19 mouse cellular contexts compared by ENCODE assay signal in the genomic region with DNA sequence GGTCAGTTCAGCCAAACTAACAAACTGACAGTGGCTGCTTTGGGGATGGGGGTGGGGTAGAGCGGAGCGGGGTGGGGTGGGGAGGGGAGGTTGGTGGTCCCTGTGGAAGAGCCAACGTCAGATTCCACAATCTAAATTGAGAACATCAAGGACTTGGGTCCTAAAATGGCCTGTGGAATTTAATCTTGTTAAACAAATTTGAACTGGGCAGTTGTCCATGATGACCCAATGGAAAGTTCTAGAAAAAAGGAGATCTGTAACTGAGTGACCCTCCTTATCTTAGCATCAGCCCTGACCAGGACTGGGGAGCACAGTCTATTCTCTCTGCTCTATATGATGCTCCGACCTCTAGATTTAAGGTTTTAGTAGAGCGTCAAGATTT. TPM values are rescaled to one million over a fixed set of nuclear protein-coding genes. Genes with fewer than 3 reads are reported as not detected.
DNase-seq lines count a peak whose midpoint lies in the region; ATAC-seq and TF ChIP-seq lines count a peak whose summit lies in the region.
"Had no signal": no experiment of that assay in that cellular context is flagged by ENCODE, and none has a peak within 500 bp of the region (broad histone marks: within the 10 kb centered on the region; RNA-seq: fewer than 3 reads in every experiment).

No protein-coding gene starts in this region.

- no peak overlapping the region for H3K9ac ChIP-seq in heart, adult 2 months (ENCODE audit: low read depth, low read length)
- no peak overlapping the region for H3K9ac ChIP-seq in lung, postnatal 0 days (replicated peaks; ENCODE audit: low read depth)
- H3K9ac ChIP-seq: forebrain, embryonic 15.5 days; hindbrain, embryonic 14.5 days; midbrain, embryonic 12.5 days; neural tube, embryonic 12.5 days had no signal

- no peak for TF ChIP-seq CTCF in heart, adult 2 months (IDR thresholded peaks at IDR 0.05)
- no peak for TF ChIP-seq CTCF in lung, postnatal 0 days (IDR thresholded peaks at IDR 0.05)
- TF ChIP-seq CTCF in small intestine, adult 2 months (IDR thresholded peaks at IDR 0.05; ENCODE audit: extremely low read depth, insufficient read length, insufficient replicate concordance, low read depth, low read length) = no peak

- no peak for TF ChIP-seq POLR2A in heart, adult 2 months (IDR thresholded peaks at IDR 0.05; ENCODE audit: insufficient read depth, low read depth, low read length)
- TF ChIP-seq POLR2A in small intestine, adult 2 months (IDR thresholded peaks at IDR 0.05; ENCODE audit: low read depth, low read length) = no peak

- ATAC-seq in lung, postnatal 0 days = peak; percentile 26; the same call in 1 of the 2 replicates
- ATAC-seq: forebrain, embryonic 15.5 days had no signal

- WGBS in heart, adult 2 months = 65% methylated on average over 5 of the region's 5 CpGs
- 64% methylated on average over 5 of the region's 5 CpGs for WGBS in lung, postnatal 0 days
- WGBS in small intestine, adult 2 months = 75% methylated on average over 5 of the region's 5 CpGs

- peaks cover 5% of the 10 kb centered on the region for H3K4me1 ChIP-seq in heart, adult 2 months (ENCODE audit: control insufficient read depth, insufficient read depth, low read length)
- H3K4me1 ChIP-seq in lung, postnatal 0 days (ENCODE audit: insufficient read depth, low read depth, low read length) = 0 out of 2 replicates have a peak, but pooled peaks cover 8% of the 10 kb centered on the region
- H3K4me1 ChIP-seq in small intestine, adult 2 months (ENCODE audit: control insufficient read depth, insufficient read depth, insufficient read length, low read length) = no peaks in the 10 kb centered on the region
- H3K4me1 ChIP-seq: neural tube, embryonic 12.5 days had no signal

- no peak overlapping the region for H3K4me3 ChIP-seq in heart, adult 2 months
- H3K4me3 ChIP-seq in lung, postnatal 0 days (ENCODE audit: low read depth, low read length) = no peak overlapping the region
- H3K4me3 ChIP-seq in small intestine, adult 2 months (ENCODE audit: low read depth, low read length) = no peak overlapping the region
- H3K4me3 ChIP-seq: forebrain, embryonic 15.5 days; left cerebral cortex, adult 2 months; midbrain, embryonic 12.5 days; neural tube, embryonic 12.5 days had no signal

- peak overlapping the region; percentile 50 for H3K27ac ChIP-seq in heart, adult 2 months
- peak overlapping the region; percentile 73 for H3K27ac ChIP-seq in lung, postnatal 0 days (ENCODE audit: low read length)
- H3K27ac ChIP-seq in small intestine, adult 2 months (ENCODE audit: insufficient read depth, low read depth, low read length) = 0 out of 2 replicates have a peak overlapping the region, but pooled peaks have one; percentile 54
- H3K27ac ChIP-seq: forebrain, embryonic 15.5 days; hindbrain, embryonic 14.5 days; left cerebral cortex, adult 2 months; midbrain, embryonic 12.5 days; neural tube, embryonic 12.5 days had no signal

- intact Hi-C loops in heart, adult 2 months (cut with DNase I) = loop anchor here (5.0 kb wide), 1 partner anchor 35 kb away; no protein-coding TSS in a partner anchor

- no peaks in the 10 kb centered on the region for H3K79me2 ChIP-seq in heart, adult 2 months (replicated peaks; ENCODE audit: control insufficient read depth, insufficient read depth, low read length)

- H3K4me2 ChIP-seq in lung, postnatal 0 days (replicated peaks; ENCODE audit: low read depth, low read length) = no peak overlapping the region
- H3K4me2 ChIP-seq: forebrain, embryonic 15.5 days; hindbrain, embryonic 14.5 days; liver, embryonic 11.5 days; midbrain, embryonic 12.5 days; neural tube, embryonic 12.5 days had no signal

- no peaks in the 10 kb centered on the region for H3K36me3 ChIP-seq in heart, adult 2 months (ENCODE audit: control insufficient read depth, insufficient read depth, low read length)
- H3K36me3 ChIP-seq in lung, postnatal 0 days (ENCODE audit: insufficient read depth, low read length) = no peaks in the 10 kb centered on the region
- no peaks in the 10 kb centered on the region for H3K36me3 ChIP-seq in small intestine, adult 2 months (ENCODE audit: control insufficient read depth, insufficient read depth, low read length)
- H3K36me3 ChIP-seq: forebrain, embryonic 15.5 days; midbrain, embryonic 12.5 days; neural tube, embryonic 12.5 days had no signal

- no peaks in the 10 kb centered on the region for H3K9me3 ChIP-seq in lung, postnatal 0 days (ENCODE audit: low read length)
- H3K9me3 ChIP-seq: forebrain, embryonic 15.5 days; midbrain, embryonic 12.5 days; neural tube, embryonic 12.5 days had no signal

- DNase-seq in heart, adult 2 months = no peak
- no peak for DNase-seq in heart, adult 8-10 months (ENCODE audit: low spot score)
- DNase-seq in kidney, postnatal 10 days = peak; percentile 33
- no peak for DNase-seq in kidney, adult 11 months
- peak; percentile 38 for DNase-seq in lung, postnatal 0 days (ENCODE audit: low spot score)
- no peak for DNase-seq in lung, postnatal 14 days
- DNase-seq: cerebellum, adult 11-12 months; cerebellum, postnatal 25 days; kidney, postnatal 4 days; layer of hippocampus, adult 9-11 months; thymus, adult 2 months had no signal

- TF ChIP-seq EP300 in heart, adult 2 months (IDR thresholded peaks at IDR 0.05; ENCODE audit: insufficient read depth, low read depth, low read length) = no peak
- no peak for TF ChIP-seq EP300 in lung, postnatal 0 days (IDR thresholded peaks at IDR 0.05)

- H3K27me3 ChIP-seq in heart, adult 2 months (ENCODE audit: control insufficient read depth, insufficient read depth, low read length) = no peaks in the 10 kb centered on the region
- H3K27me3 ChIP-seq in lung, postnatal 0 days (replicated peaks; ENCODE audit: insufficient read depth, low read length) = no peaks in the 10 kb centered on the region
- H3K27me3 ChIP-seq in small intestine, adult 2 months (ENCODE audit: control insufficient read depth, insufficient read depth, low read length) = peaks cover 2% of the 10 kb centered on the region; the same call in 1 of the 2 replicates
- H3K27me3 ChIP-seq: CH12.LX; forebrain, embryonic 15.5 days; neural tube, embryonic 12.5 days had no signal

RNA-seq across cellular contexts. Expression of a gene that starts 26.2 kb away (rescaled TPM):
- total RNA-seq in heart, adult 2 months (2021) = 10 to 100 TPM; 16.7 to 22.8 TPM
- polyA plus RNA-seq in heart, adult 2 months (2012; rRNA removed) = 6.4 and 7.1 TPM in 2 replicates
- 10 to 100 TPM; 22.2 to 29.8 (median 28.0) TPM for total RNA-seq in heart, adult 8-10 months (2022)
- 1.1 and 1.4 TPM in 2 replicates for polyA plus RNA-seq in lung, postnatal 0 days (2015; fragmentation: Nextera tagmentation; extraction: Ambion mirVana)
- polyA plus RNA-seq in small intestine, adult 2 months (2012; rRNA removed) = 0.32 and 0.60 TPM in 2 replicates

Comparison
In these comparisons a context has a peak if more than half of its experiments do, and no peak if none do; other contexts are left out.
1. DNase-seq: peak in kidney, postnatal 10 days (single experiment) and lung, postnatal 0 days (single experiment); none in heart, adult 2 months (0 of 2), heart, adult 8-10 months (single experiment), kidney, adult 11 months (single experiment) and lung, postnatal 14 days (single experiment).
2. Peak in every context shown above with its lines, with median percentiles within 50 percentile points of each other: H3K27ac ChIP-seq.